Mouse (Mus musculus): ENCODE measurements around the gene Ist1.

Ist1 gene

GRCm38 (mm10) chr8:109682120-109682519 is 10.9 kb downstream of the Ist1 start:
- DNase-seq (ENCODE audit: low read depth): no peak

DNA sequence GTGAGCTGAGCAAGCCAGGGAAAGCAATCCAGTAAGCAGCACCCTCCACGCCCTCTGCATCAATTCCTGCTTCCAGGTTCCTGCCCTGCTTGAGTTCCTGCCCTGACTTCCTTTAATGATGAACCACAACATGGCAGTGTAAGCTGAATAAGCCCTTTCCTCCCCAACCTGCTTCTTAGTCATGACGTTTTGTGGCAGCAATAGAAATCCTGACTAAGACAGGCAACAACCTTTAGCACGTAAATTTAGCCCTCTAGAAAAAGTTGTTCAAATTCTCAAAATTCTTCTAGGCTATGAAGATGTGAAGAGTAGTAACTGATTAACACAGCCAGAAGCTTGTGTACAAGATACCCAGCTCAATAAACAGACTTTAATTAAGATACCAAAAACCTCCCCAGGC is 11.5 kb downstream of the Ist1 start:
- DNase-seq (ENCODE audit: low read depth): no peak

DNA sequence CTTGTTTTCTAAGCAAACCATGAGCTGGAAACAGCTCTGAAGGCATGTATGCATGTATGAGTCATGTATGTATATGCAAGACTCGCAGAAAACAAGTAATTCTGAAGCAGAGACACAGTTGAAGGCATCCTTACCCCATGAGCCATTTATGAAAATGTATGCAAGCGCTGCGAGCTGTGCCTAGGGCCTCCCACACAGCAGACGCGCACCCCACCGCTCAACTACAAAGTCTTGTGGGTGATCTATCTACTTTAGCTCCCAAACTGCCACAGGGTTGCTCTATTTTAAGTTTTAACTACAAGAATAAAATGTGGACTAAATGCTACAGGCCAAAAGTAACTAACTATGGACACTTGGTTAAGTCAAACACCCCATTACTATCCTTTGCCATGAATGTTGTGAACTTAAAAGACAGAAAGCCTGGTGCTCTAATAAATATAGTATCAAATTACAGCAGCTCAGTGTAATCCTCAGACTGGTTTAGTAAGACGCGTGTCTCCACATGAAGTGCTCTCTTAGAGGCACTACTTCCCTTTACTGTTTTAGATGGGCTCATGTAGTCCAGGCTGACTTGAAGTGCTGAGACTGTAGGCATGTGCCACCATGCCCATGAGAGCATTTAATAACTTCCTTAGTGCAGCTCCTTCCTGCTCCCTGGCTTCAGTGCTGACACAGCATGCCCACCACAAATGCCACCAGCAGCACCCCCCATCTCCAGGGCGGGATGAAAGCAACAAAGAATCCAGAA is 17.0 kb downstream of the Ist1 start:
- no peak for DNase-seq (ENCODE audit: low read depth)

DNA sequence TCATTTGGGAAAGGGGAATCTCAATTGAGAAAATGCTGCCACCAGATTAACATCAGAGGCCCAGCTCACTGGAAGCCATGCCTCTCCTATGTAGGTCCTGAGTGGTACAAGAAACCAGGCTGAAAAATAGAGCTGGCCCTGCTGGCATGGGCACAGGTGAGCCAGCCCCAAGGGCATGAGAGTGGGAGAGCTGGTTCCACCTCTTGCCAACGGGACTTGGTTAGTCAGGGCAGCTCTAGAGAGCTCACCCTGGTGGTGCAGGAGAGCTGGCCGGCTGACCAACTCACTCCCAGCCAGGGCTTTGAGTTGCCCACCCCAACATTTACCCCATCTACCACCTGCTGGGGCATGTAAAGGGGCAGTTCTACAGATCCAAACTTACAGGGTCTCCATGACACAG is 19.5 kb downstream of the Ist1 start:
- no peak for DNase-seq (ENCODE audit: low read depth)

DNA sequence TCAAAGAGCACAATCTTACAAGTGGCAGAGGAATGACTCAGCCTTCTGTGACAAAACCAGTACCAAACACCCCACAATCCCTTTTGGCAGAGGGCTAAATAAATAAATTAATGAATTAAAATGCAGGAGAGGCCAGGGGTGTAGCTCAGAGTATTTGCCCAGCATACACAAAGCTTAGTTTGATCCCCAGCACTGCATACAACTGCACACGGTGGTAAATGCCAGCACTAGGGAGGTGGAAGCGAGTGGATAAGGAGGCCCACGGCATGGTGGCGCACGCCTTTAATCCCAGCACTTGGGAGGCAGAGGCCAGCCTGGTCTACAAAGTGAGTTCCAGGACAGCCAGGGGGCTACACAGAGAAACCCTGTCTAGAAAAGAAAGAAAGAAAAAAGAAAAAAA is 20.4 kb downstream of the Ist1 start:
- DNase-seq (ENCODE audit: low read depth): no peak

DNA sequence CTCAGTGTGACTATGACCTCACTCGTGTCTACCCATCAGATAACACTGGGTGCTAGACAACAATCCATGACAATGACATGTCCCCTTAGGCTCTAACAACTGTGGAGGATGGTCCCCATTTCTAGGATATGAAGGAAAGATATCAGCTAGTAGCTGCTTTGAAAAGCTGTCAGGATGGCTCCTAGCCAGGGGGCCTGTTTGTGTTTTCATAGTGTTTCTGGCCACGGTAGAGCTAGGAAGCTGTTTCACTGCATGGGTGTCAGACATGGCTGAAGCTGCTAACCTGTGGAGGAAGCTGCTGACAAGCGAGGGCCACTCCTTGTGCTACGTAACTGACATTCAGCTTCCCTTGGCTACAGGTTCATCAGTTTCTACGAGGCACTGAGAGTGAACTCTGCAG is 26.4 kb downstream of the Ist1 start:
- DNase-seq (ENCODE audit: low read depth): no peak

DNA sequence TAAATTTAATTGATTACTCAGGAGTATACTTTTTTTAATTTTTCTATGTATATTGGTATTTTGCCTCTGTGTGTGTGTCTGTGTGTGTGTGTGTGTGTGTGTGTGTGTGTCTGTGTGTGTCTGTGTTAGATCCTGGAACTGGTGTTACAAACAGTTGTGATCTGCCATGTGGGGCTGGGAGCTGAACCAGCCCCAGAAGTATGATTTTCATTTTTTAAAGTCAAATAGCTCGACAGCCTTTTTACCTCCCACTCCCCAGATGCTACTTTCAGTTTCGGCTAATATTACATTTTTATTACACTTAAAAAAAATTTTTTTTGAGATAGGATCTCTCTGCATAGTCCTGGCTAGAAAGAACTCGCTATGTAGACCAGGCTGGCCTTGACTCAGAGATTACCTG is 30.7 kb downstream of the Ist1 start:
- no peak for DNase-seq (ENCODE audit: low read depth)

- DNase-seq (ENCODE audit: low read depth): no peak
Observed at GRCm38 (mm10) chr8:109656860-109657259, 36.2 kb downstream of the Ist1 start.

GRCm38 (mm10) chr8:109650801-109651200 is 42.3 kb downstream of the Ist1 start:
- no peak for DNase-seq (ENCODE audit: low read depth)

DNA sequence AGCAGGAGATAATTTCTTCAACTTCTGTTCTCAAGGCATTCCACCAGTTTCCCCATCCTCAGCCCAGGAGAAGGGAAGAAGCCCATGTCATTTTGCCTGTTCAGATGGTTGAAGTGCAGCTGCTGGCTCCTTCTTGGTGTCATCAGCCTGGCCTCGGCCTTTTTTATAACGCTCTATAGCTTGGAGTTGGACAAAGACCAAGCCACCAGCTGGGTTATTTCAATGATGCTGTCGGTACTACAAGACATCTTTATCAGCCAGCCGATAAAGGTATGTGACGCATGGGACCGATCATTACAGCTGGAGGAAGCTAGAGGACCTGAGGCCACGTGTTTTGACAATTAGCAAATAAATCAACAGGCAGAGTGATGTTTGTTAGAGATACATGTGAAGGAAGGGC is 44.6 kb downstream of the Ist1 start:
- DNase-seq (ENCODE audit: low read depth): no peak

- DNase-seq (ENCODE audit: low read depth): no peak
Observed at GRCm38 (mm10) chr8:109647331-109647730, 45.7 kb downstream of the Ist1 start.

- DNase-seq (ENCODE audit: low read depth): no peak
Observed at GRCm38 (mm10) chr8:109641236-109641635, 51.8 kb downstream of the Ist1 start.

- no peak for DNase-seq (ENCODE audit: low read depth)
Observed at GRCm38 (mm10) chr8:109640410-109640809, 52.6 kb downstream of the Ist1 start.

GRCm38 (mm10) chr8:109638851-109639250 is 54.2 kb downstream of the Ist1 start:
- no peak for DNase-seq (ENCODE audit: low read depth)

DNA sequence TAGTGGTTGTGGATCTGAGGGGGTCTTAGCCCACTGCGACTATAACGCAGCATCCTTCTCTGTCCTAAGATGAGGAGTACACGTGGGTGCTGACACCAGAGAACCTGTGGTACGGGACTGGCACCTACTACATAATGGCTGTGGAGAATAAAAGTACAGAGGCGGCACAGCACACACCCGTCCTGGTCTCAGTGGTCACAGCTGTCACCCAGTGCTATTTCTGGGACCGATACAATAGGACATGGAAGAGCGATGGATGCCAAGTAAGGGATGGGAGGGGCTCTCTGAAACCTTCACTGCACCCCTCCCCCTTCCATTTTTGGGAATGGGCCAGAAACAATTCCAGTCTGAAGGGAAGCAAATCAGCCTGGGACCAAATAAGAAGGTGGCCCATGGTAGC is 57.9 kb downstream of the Ist1 start:
- DNase-seq (ENCODE audit: low read depth): no peak

GRCm38 (mm10) chr8:109632498-109632897 is 60.6 kb downstream of the Ist1 start:
- no peak for DNase-seq (ENCODE audit: low read depth)

DNA sequence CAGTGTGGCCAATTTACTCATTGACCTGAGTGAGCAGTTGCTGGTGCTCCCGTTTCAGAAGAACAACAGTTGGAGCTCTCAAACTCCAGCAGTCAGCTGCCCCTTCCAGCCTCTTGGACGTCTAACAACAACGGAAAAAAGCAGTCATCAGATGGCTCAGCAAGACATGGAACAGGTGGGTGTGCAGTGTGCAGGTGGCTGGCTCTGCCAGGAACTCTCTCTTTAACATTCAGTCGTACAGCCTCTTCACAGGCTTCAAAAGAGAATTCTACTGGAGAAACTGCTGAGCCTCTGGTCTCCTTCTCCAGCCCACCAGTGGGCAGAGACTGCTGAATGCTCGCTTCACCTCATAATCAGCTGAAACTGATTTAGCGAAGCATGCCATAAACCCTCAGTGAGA is 64.4 kb downstream of the Ist1 start:
- no peak for DNase-seq (ENCODE audit: low read depth)

Data from NIH3T3 (cell line).